Mouse (Mus musculus) thymus, postnatal 4 days (tissue): ENCODE data around the gene Pcsk4.
A peak's percentile ranks its signal among the peaks of the same experiment; 100 is the strongest.

Experiments used
- DNase-seq: peaks from one replicate; pipeline ENCODE4 v3.0.0; 2021

Pcsk4 gene

GRCm38 (mm10) chr10:80321670-80322581 lies 7.4 kb downstream of the Pcsk4 start:
- no peak for DNase-seq

DNA sequence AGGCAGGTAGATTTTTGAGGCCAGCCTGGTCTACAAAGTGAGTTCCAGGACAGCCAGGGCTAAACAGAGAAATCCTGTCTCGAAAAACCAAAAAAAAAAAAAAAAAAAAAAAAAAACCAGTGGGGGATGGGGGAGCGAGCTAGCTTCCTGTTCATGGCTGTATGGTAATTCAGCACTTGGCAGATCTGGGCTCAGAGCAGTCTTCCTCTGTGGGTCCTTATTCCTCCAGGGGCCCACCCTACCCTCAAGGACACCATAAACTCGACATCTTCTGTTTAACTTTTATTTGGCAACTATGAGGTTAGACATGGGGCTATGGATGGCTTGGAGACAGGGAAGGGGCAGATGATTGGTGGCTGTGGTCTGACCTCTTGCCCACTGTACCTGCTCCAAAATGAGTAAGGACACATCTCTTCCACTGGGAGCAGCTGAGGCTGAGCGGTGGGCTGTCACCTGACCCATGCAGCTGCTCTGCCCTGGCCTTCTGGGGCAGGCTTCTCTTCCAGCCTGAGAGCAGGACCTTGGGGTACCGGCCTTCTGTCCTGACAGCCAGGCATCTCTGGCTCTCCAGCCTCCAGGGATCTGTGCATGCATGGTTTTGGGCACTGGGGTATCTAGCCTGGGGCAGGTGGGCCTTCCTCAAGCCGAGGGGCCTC lies 8.2 kb downstream of the Pcsk4 start:
- DNase-seq: no peak

GRCm38 (mm10) chr10:80320340-80320760 lies 8.9 kb downstream of the Pcsk4 start, which contains the start of gene 2310011J03Rik:
Gene 2310011J03Rik, minus strand, starts transcription at chr10:80320537.
- peak; percentile 92 for DNase-seq

DNA sequence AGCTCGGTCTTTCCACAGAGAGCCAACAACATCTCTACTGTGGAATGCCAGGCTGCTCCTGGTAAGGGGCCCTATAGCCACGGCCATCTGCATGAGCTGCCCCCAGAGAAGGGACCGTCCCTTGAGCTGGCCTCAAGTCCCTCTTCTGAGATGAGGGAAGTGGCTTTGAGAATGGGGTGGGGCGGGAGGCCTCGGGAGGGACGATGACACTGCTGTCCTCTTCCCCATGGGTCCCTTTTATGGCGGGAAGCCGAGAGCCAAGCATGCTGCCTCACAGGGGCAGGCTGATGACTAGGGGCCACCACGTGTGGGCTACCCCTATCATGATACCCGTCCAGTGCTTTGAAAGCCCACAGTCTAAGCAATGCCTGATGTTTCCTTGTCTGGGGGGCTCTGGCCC lies 12.3 kb downstream of the Pcsk4 start:
- no peak for DNase-seq

GRCm38 (mm10) chr10:80316359-80316781 lies 12.9 kb downstream of the Pcsk4 start:
- no peak for DNase-seq

- DNase-seq: no peak
Measured at GRCm38 (mm10) chr10:80315315-80315714, 14.0 kb downstream of the Pcsk4 start.

DNA sequence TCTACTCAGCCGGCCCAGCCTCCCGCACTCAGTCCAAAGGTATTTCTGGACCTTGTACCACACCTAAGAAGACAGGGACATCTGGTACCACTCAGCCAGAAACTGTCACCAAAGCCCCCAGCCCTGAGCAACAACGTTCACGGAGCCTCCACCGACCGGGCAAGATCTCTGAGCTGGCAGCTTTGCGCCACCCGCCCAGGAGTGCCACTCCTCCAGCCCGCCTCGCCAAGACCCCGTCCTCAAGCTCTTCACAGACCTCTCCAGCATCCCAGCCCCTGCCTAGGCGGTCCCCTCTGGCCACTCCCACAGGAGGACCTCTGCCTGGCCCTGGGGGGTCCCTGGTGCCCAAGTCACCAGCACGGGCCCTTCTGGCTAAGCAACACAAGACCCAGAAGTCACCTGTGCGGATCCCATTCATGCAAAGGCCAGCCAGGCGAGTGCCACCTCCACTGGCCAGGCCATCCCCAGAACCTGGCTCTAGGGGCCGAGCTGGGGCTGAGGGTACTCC lies 14.8 kb downstream of the Pcsk4 start:
- no peak for DNase-seq

DNA sequence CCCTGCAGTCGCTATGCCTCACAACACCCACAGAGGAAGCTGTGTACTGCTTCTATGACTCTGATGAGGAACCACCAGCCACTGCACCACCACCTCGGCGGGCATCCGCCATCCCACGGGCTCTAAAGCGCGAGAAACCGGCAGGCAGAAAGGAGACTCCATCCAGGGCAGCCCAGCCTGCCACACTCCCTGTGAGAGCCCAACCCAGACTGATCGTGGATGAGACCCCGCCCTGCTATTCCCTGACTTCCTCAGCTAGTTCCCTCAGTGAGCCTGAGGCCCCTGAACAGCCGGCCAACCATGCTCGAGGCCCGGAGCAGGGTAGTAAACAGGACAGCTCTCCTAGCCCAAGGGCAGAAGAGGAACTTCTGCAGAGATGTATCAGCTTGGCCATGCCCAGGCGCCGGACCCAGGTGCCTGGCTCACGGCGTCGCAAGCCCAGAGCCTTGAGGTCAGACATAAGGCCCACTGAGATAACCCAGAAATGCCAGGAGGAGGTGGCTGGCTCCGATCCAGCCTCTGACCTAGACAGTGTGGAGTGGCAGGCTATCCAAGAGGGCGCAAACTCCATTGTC lies 15.6 kb downstream of the Pcsk4 start:
- no peak for DNase-seq

- DNase-seq: no peak
Measured at GRCm38 (mm10) chr10:80312586-80313504, 16.5 kb downstream of the Pcsk4 start.

- DNase-seq: no peak
Measured at GRCm38 (mm10) chr10:80311560-80311959, 17.7 kb downstream of the Pcsk4 start.

- peak; percentile 73 for DNase-seq
Measured at GRCm38 (mm10) chr10:80304862-80305261, 24.4 kb downstream of the Pcsk4 start.

GRCm38 (mm10) chr10:80304458-80304857 lies 24.8 kb downstream of the Pcsk4 start:
- DNase-seq: no peak

- DNase-seq: no peak
Measured at GRCm38 (mm10) chr10:80302471-80302881, 26.8 kb downstream of the Pcsk4 start.

DNA sequence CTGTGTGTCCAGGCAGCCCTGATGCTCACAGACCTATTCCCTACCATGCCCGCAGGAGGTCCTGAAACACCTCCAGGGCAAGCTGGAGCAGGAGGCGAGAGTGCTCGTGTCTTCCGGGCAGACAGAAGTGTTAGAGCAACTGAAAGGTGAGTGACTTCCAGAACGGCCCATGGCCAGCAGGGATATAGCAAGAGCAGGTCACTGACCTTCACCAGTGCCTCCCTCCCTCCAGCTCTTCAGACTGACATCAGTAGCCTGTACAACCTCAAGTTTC lies 27.3 kb downstream of the Pcsk4 start:
- DNase-seq: no peak

DNA sequence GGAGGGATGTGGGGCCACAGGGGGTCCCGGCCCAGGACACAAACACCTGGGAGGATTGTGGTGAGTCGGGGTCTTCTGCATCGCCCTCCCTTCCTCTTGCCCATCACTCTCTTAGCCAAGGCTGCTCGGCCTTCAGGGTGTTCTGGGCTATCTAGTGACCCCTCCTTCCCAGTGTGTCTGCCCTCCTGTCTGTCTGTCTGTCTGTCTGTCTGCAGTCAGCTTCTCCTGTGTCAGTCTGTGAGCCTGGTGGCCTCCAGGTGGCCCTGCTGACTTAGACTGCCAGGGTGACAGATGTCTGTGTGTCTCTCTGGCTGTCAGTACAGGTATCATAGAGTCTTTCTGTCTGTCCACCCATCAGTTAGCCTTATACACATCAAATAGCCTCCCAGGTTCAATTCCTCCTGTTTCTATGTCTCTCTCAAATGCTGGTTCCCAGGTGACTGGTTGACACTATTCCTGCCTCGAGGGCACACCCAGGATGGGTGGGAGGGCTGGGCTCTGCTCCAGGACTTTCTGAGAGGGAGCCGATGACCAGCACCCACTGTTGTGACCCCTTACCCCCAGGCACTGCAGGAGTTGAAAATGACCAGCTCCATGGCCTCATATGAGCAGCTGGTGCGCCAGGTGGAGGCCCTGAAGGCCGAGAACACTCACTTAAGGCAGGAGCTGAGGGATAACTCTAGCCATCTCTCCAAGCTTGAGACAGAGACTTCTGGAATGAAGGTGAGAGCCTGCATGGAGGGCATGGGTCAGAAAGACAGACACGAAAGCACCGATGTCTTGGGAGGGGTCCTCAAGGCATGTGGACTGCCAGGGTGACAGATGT lies 27.8 kb downstream of the Pcsk4 start:
- no peak for DNase-seq

DNA sequence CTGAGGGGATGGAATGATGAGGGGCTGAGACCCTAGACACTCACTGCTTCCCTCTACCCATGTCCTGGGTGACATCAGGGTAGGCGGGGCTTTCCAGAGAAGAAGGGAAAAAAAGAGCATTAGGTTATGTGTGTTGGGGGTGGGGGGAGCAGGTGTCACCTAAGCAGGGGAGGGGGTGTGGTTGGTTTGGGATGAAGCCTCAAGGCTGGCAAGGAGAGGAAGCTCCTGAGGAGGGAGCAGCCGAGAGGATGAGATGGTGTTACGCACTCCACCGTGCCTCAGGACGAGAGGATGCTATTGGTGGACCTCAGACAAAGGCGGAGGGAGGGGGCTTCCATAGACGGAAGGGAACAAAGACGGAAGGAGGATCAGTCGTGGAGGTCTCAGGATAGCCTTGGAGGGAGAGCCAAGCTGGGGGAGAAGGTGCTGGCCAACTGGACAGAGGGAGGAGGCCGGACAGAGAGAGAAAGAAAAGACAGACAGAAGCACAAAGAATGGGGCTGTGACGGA lies 28.6 kb downstream of the Pcsk4 start:
- DNase-seq: no peak

- no peak for DNase-seq
Measured at GRCm38 (mm10) chr10:80299824-80300223, 29.5 kb downstream of the Pcsk4 start.

DNA sequence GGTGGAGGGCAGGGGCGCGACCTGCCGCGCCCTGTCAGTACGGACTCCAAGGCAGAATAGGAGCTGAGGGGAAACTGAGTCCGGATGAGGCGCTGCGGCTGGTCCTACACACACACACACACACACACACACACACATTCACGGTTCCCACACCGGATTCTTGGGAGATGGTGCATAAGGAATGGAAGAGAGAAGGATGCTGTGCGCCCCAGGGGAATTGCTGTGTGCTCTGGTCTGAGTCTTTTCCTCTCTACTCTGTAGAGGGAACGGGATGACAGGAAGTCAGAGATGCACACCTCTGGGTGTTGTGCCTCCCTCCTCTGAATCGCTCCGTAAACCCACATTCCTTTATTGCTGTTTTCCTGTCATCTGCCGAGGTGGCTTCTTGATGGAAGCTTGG lies 30.0 kb downstream of the Pcsk4 start:
- no peak for DNase-seq

GRCm38 (mm10) chr10:80298571-80299281 lies 30.6 kb downstream of the Pcsk4 start:
- peak; percentile 48 for DNase-seq

GRCm38 (mm10) chr10:80297526-80298133 lies 31.7 kb downstream of the Pcsk4 start:
- DNase-seq: no peak
